Mouse (Mus musculus): ENCODE results near the gene Klhl11. TPM values are rescaled to one million over a fixed set of nuclear protein-coding genes. Genes with fewer than 3 reads are reported as not detected.
A peak's percentile ranks its signal among the peaks of the same experiment; 100 is the strongest.

Klhl11 gene
- polyA plus RNA-seq, 1 experiment = not detected

DNA sequence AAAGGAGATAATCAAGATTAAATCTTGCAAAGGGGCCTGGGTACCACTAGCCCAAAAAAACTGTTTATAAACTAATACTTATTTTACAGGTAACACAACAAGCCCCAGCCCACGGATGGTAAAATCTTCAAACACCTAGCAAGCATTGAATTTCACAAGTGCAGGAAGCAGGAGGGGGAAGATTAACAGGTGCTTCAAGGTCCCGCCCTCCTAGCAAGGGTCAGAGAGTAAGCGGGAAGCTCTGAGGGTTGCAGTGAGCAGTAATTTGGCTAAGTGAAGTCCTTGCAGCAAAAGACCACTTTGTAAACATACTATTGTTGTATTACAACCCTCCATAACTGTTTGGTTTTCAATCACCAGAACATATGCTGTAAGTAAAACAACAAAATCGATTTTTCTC is 15.3 kb downstream of the Klhl11 start:
- Histone ChIP-seq H3K27ac (ENCODE audit: insufficient read depth, low read depth, low read length) (no peak overlapping the region), H3K4me3 (ENCODE audit: insufficient read depth, low read depth, low read length) (no peak overlapping the region), H3K4me1 (ENCODE audit: control insufficient read depth, insufficient read depth, low read length) (no peaks in the 10 kb centered on the region)
- TF ChIP-seq POLR2A (IDR thresholded peaks at IDR 0.05; ENCODE audit: insufficient read depth, low read depth, low read length) = no peak
- TF ChIP-seq CTCF (IDR thresholded peaks at IDR 0.05; ENCODE audit: insufficient read depth, low read depth, low read length) = no peak
- WGBS = 84% methylated on average over 4 of the region's 4 CpGs

DNA sequence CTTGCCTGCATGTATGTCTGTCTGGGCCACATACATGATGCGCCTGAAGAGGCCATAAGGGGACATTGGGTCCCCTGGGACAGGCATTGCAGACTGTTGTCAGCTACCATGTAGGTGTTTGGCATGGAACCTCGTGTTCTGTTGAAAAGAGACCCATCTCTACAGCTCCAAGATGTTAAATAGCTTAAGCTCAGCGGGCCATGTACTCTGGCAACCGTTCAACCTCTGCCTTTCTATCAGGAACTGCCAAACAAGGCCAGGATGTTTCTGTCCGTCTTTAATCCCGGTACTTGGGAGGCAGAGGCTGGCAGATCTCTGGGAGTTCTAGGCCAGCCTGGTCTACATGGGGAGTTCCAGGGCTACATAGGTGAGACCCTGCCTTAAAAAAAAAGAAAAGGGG is 29.9 kb downstream of the Klhl11 start:
- WGBS = 69% methylated on average over 6 of the region's 6 CpGs
- TF ChIP-seq POLR2A (IDR thresholded peaks at IDR 0.05; ENCODE audit: insufficient read depth, low read depth, low read length) (no peak), CTCF (IDR thresholded peaks at IDR 0.05; ENCODE audit: insufficient read depth, low read depth, low read length) (no peak)
- Histone ChIP-seq H3K4me1 (ENCODE audit: control insufficient read depth, insufficient read depth, low read length) (peaks cover 5% of the 10 kb centered on the region), H3K4me3 (ENCODE audit: insufficient read depth, low read depth, low read length) (no peak overlapping the region), H3K27ac (ENCODE audit: insufficient read depth, low read depth, low read length) (no peak overlapping the region)

DNA sequence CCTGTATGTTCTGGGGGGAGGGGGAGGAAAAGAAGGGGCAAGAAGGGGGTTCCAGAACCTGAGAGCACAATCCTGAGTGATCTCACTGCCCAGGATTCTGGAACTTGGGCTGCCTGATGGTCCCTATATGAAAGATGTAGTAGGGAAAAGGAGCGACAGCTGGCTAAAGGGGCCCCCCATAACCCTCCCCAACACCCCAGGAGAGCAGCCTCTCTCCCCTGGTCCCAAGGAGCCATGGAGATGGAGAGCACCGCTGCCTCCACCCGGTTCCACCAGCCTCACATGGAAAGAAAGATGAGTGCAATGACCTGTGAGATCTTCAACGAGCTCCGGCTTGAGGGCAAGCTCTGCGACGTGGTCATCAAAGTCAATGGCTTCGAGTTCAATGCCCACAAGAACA is 30.7 kb downstream of the Klhl11 start, which contains the start of the genes Nt5c3b and Klhl10:
Gene Nt5c3b (minus strand): TSS at position 12 of the 400 bp plus-strand sequence.
Gene Klhl10 (plus strand): TSS at position 121 of the 400 bp plus-strand sequence.
- WGBS = 87% methylated on average over 8 of the region's 8 CpGs
- Histone ChIP-seq H3K4me3 (ENCODE audit: insufficient read depth, low read depth, low read length) (peak within 1 kb of the TSS; percentile 93), H3K4me1 (ENCODE audit: control insufficient read depth, insufficient read depth, low read length) (peaks cover 5% of the 10 kb centered on the region), H3K27ac (ENCODE audit: insufficient read depth, low read depth, low read length) (peak within 1 kb of the TSS; percentile 56; the same call in 1 of the 2 replicates)
- TF ChIP-seq POLR2A (IDR thresholded peaks at IDR 0.05; ENCODE audit: insufficient read depth, low read depth, low read length) = no peak
- TF ChIP-seq CTCF (IDR thresholded peaks at IDR 0.05; ENCODE audit: insufficient read depth, low read depth, low read length) = no peak

DNA sequence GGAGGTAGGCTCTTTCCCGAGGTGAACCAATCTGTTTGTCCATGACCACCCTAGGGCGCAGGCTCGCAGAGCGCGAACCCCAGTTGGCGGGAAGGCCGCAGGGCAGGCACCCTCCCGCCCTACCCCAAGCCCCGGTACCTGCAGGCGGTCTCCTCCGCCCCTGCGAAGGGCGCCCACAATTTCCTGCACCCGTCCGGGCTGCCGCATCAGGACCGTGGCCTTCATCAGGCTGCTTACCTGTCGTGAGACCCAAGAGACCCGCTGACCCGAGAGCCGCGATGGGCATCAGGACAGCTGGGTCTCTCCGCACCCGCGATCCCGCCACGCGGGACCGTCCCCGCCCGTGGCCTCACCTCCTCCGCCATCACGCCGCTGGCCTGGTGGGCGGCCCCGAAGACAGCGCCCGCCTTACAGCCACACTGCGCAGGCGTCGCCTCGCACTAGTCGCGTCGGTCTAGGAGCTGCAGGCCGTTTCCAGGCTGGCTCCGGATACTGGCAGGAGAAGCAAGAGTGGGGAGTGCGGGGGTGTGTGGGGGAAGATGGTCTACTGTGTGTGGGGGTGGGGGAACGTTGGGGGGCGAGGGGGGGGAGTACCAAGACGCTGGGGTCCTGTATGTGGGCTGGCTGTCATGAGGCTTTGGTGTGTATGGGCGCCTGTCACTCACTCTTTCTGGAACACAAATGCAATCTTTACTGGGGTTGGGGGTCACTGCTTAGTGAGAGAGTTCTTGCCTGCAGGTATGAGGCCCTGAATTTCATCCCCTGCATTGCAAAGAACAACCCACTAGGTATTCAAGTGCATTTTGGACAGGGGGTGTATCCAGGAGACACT is 31.6 kb downstream of the Klhl11 start:
- H3K4me1 ChIP-seq (ENCODE audit: control insufficient read depth, insufficient read depth, low read length) = peaks cover 5% of the 10 kb centered on the region
- peak overlapping the region; percentile 93 for H3K4me3 ChIP-seq (ENCODE audit: insufficient read depth, low read depth, low read length)
- H3K27ac ChIP-seq (ENCODE audit: insufficient read depth, low read depth, low read length) = peak overlapping the region; percentile 56; the same call in 1 of the 2 replicates
- WGBS = under 1% methylated on average over 52 of the region's 52 CpGs
- no peak for TF ChIP-seq CTCF (IDR thresholded peaks at IDR 0.05; ENCODE audit: insufficient read depth, low read depth, low read length)
- peak; percentile 79 for TF ChIP-seq POLR2A (IDR thresholded peaks at IDR 0.05; ENCODE audit: insufficient read depth, low read depth, low read length)

DNA sequence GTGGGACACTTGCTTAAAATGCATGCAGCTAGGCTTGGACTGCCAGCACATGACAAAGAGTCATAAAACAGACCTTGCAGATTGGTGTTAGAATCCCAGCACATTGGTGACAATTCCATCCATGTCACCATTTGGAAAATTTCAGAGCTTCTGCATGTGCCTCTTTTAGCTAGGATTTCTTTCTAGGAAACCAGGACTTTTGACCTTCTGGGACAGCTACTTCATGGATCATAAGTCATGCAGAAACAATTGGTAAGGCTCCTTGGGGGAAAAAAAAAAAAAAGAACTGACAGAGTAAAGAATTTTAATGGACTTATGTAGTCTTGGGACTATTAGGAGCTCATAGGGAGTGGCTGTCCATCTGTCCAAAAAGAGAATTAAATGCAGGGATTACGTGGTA is 34.6 kb downstream of the Klhl11 start:
- WGBS = 91% methylated on average over 1 of the region's 1 CpGs
- H3K4me3 ChIP-seq (ENCODE audit: insufficient read depth, low read depth, low read length) = no peak overlapping the region
- peaks cover 5% of the 10 kb centered on the region for H3K4me1 ChIP-seq (ENCODE audit: control insufficient read depth, insufficient read depth, low read length)
- TF ChIP-seq CTCF (IDR thresholded peaks at IDR 0.05; ENCODE audit: insufficient read depth, low read depth, low read length) = no peak
- TF ChIP-seq POLR2A (IDR thresholded peaks at IDR 0.05; ENCODE audit: insufficient read depth, low read depth, low read length) = no peak
- no peak overlapping the region for H3K27ac ChIP-seq (ENCODE audit: insufficient read depth, low read depth, low read length)

DNA sequence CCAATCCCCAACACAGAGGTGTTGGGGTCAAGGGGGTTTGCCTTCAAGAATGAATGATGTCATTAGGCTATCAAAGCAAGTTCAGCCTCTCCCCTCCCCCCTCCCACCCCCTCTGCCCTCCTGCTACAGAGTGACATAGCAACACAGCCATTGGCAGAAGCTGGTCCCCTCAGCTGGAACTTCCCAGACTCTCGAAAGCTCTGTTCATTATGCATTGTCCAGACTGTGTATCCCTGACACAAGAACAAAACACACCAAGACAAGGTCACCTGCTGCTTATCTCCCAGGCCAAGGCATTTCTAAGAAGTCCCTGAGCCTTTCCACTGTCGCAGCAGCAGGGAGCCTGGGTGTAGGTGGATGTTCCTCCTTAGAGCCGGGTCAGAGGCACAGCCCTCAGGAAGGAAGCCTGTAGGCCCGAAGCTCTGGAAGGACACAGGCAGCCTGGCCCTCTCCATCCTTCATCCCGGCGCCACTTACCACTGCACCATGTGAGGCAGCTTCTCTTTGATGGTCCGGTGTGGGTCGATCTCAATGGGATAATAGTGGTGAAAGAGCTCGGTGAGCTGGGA is 36.8 kb downstream of the Klhl11 start:
- peaks cover 3% of the 10 kb centered on the region; the same call in 1 of the 2 replicates for H3K4me1 ChIP-seq (ENCODE audit: control insufficient read depth, insufficient read depth, low read length)
- 76% methylated on average over 9 of the region's 9 CpGs for WGBS
- TF ChIP-seq CTCF (IDR thresholded peaks at IDR 0.05; ENCODE audit: insufficient read depth, low read depth, low read length) (no peak), POLR2A (IDR thresholded peaks at IDR 0.05; ENCODE audit: insufficient read depth, low read depth, low read length) (no peak)

DNA sequence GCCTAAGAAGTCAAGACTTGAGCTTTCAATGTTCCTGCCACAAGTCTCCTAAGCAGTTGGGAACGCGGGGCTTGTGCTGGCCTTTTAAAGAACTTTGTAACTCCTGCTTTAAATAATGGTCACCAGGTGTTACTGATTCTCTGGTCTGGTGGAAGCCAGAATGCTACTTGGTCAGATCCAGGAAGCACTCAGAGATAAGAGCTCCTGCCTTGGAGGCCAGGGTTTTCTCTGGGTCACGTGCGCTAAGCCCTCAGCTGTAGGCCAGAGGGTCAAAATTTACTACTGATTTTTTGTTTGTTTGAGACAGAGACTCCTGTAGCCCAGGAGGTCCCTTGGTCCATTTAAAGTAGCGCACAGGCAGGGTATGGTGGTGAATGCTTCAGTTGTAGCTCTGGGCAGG is 40.5 kb downstream of the Klhl11 start:
- H3K4me1 ChIP-seq (ENCODE audit: control insufficient read depth, insufficient read depth, low read length) = peaks cover 12% of the 10 kb centered on the region; the same call in 1 of the 2 replicates
- H3K4me3 ChIP-seq (ENCODE audit: insufficient read depth, low read depth, low read length) = no peak overlapping the region
- no peak overlapping the region for H3K27ac ChIP-seq (ENCODE audit: insufficient read depth, low read depth, low read length)
- 99% methylated on average over 5 of the region's 5 CpGs for WGBS
- TF ChIP-seq POLR2A (IDR thresholded peaks at IDR 0.05; ENCODE audit: insufficient read depth, low read depth, low read length) (no peak), CTCF (IDR thresholded peaks at IDR 0.05; ENCODE audit: insufficient read depth, low read depth, low read length) (no peak)

More for the DNA sequence above, 36.8 kb downstream of the Klhl11 start:
- H3K27ac ChIP-seq (ENCODE audit: insufficient read depth, low read depth, low read length) = no peak overlapping the region
- H3K4me3 ChIP-seq (ENCODE audit: insufficient read depth, low read depth, low read length) = no peak overlapping the region

DNA sequence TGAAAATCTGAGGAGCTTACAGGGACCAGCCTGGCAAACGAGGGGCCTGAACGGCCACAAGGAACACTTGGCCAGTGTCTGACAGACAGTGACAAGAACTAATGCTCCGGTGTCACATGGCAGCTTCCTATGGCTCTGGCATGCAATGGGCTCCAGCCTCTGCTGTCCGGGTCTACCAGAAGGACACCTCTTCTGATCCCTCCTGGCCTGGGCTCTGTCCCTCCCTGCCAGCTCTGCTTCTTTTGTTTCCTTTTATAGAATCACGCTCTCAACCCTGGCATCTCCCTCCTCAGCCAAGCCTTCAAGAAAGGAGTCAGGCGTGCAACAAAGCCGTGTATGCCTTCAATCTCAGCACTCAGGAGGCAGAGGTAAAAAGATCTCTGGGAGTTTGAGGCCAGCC is 42.5 kb downstream of the Klhl11 start:
- Histone ChIP-seq H3K4me1 (ENCODE audit: control insufficient read depth, insufficient read depth, low read length) (0 out of 2 replicates have a peak, but pooled peaks cover 12% of the 10 kb centered on the region), H3K4me3 (ENCODE audit: insufficient read depth, low read depth, low read length) (no peak overlapping the region), H3K27ac (ENCODE audit: insufficient read depth, low read depth, low read length) (no peak overlapping the region)
- WGBS = 57% methylated on average over 7 of the region's 7 CpGs
- TF ChIP-seq POLR2A (IDR thresholded peaks at IDR 0.05; ENCODE audit: insufficient read depth, low read depth, low read length) = no peak
- no peak for TF ChIP-seq CTCF (IDR thresholded peaks at IDR 0.05; ENCODE audit: insufficient read depth, low read depth, low read length)
